Mouse (Mus musculus): ENCODE results near the gene Hist1h1a. TPM values are rescaled to one million over a fixed set of nuclear protein-coding genes. Genes with fewer than 3 reads are reported as not detected.
A peak's percentile ranks its signal among the peaks of the same experiment; 100 is the strongest.

Gene Hist1h1a
- polyA plus RNA-seq, 1 experiment from 2014 or later = 0.67 TPM

DNA sequence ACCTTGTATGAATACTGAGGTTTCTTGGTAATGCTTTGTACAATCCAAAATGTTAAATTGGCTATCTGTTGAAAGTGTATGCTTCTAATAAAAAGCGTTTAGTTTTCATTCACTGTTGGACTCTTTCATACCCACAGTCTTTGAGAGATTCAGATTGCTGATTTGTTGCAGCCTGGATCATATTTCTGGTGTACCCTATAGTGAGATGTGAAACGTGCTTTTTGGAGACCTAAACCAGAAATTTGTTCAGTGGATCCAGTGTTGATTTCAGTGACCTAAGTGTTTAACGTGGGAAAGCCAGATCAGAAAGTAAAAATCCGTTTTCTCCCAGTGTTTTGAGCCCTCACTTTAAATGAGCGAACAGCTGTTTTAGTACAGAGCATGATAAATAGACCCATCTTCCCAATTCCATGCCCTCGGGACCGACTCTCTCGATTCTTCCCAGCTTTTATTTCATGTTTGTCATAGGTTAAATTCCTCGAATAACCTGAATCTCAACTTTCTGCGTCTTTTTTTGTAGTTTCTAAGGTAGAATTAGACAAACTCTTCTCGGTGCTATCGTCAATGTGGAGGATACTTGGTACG lies 23.1 kb upstream of the Hist1h1a start:
- Histone ChIP-seq H3K27ac (ENCODE audit: low read depth, low read length) (peak overlapping the region; percentile 100), H3K9ac (ENCODE audit: low read depth, low read length) (peak overlapping the region; percentile 96), H3K4me2 (peak overlapping the region; percentile 95), H3K36me3 (ENCODE audit: control insufficient read depth, insufficient read depth, low read length) (no peaks in the 10 kb centered on the region), H3K27me3 (ENCODE audit: control insufficient read depth, insufficient read depth, low read length) (no peaks in the 10 kb centered on the region), H3K4me1 (ENCODE audit: control insufficient read depth, insufficient read depth, low read length) (peaks cover 4% of the 10 kb centered on the region; the same call in 1 of the 2 replicates), H3K4me3 (ENCODE audit: low read depth, low read length) (peak overlapping the region; percentile 69), H3K9me3 (replicated peaks; ENCODE audit: control insufficient read depth, low read length) (no peaks in the 10 kb centered on the region)
- ATAC-seq (replicated peaks; ENCODE audit: insufficient number of reproducible peaks, low FRiP score, low TSS enrichment) = no peak
- WGBS (ENCODE audit: insufficient replicate concordance) = 29% methylated on average over 13 of the region's 13 CpGs

- Histone ChIP-seq H3K4me2 (peak overlapping the region; percentile 95), H3K9me3 (replicated peaks; ENCODE audit: control insufficient read depth, low read length) (no peaks in the 10 kb centered on the region), H3K36me3 (ENCODE audit: control insufficient read depth, insufficient read depth, low read length) (no peaks in the 10 kb centered on the region), H3K4me1 (ENCODE audit: control insufficient read depth, insufficient read depth, low read length) (peaks cover 4% of the 10 kb centered on the region; the same call in 1 of the 2 replicates), H3K27ac (ENCODE audit: low read depth, low read length) (peak overlapping the region; percentile 100), H3K27me3 (ENCODE audit: control insufficient read depth, insufficient read depth, low read length) (no peaks in the 10 kb centered on the region), H3K4me3 (ENCODE audit: low read depth, low read length) (0 out of 2 replicates have a peak overlapping the region, but pooled peaks have one; percentile 69), H3K9ac (ENCODE audit: low read depth, low read length) (peak overlapping the region; percentile 96; the same call in 1 of the 2 replicates)
- no peak for ATAC-seq (replicated peaks; ENCODE audit: insufficient number of reproducible peaks, low FRiP score, low TSS enrichment)
- WGBS (ENCODE audit: insufficient replicate concordance) = 53% methylated on average over 5 of the region's 5 CpGs
Observed at GRCm38 (mm10) chr13:23740910-23741309, 22.6 kb upstream of the Hist1h1a start.

GRCm38 (mm10) chr13:23742007-23742406 lies 21.5 kb upstream of the Hist1h1a start:
- Histone ChIP-seq H3K27ac (ENCODE audit: low read depth, low read length) (no peak overlapping the region; the same call in 1 of the 2 replicates), H3K27me3 (ENCODE audit: control insufficient read depth, insufficient read depth, low read length) (no peaks in the 10 kb centered on the region), H3K4me1 (ENCODE audit: control insufficient read depth, insufficient read depth, low read length) (peaks cover 4% of the 10 kb centered on the region; the same call in 1 of the 2 replicates), H3K4me3 (ENCODE audit: low read depth, low read length) (no peak overlapping the region), H3K9ac (ENCODE audit: low read depth, low read length) (0 out of 2 replicates have a peak overlapping the region, but pooled peaks have one; percentile 18), H3K4me2 (0 out of 2 replicates have a peak overlapping the region, but pooled peaks have one; percentile 14), H3K36me3 (ENCODE audit: control insufficient read depth, insufficient read depth, low read length) (no peaks in the 10 kb centered on the region), H3K9me3 (replicated peaks; ENCODE audit: control insufficient read depth, low read length) (no peaks in the 10 kb centered on the region)
- ATAC-seq (replicated peaks; ENCODE audit: insufficient number of reproducible peaks, low FRiP score, low TSS enrichment) = no peak

DNA sequence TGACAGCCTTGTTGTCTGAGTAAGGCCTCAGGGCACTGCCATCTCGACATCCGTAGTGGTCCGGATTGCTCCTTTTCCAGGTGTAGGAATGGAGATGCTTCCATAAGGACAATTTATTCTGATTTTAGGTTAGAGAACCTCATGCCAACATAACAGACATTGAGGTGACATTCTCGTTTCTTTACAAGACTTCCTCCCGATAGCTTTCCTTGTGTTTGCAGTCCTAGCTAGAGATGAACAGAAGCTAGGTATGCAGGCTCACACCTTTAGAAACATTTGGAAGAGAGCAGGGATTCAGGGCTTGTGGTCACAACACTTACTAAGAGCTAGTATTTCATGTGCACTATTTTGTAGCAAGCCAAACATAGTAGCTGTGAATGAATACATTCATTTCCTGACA lies 20.3 kb upstream of the Hist1h1a start:
- H3K4me3 ChIP-seq (ENCODE audit: low read depth, low read length) = no peak overlapping the region
- 0 out of 2 replicates have a peak overlapping the region, but pooled peaks have one; percentile 22 for H3K27ac ChIP-seq (ENCODE audit: low read depth, low read length)
- no peak overlapping the region for H3K9ac ChIP-seq (ENCODE audit: low read depth, low read length)
- peaks cover 9% of the 10 kb centered on the region for H3K4me1 ChIP-seq (ENCODE audit: control insufficient read depth, insufficient read depth, low read length)
- H3K27me3 ChIP-seq (ENCODE audit: control insufficient read depth, insufficient read depth, low read length) = no peaks in the 10 kb centered on the region
- WGBS (ENCODE audit: insufficient replicate concordance) = 80% methylated on average over 5 of the region's 5 CpGs
- H3K36me3 ChIP-seq (ENCODE audit: control insufficient read depth, insufficient read depth, low read length) = no peaks in the 10 kb centered on the region
- no peaks in the 10 kb centered on the region for H3K9me3 ChIP-seq (replicated peaks; ENCODE audit: control insufficient read depth, low read length)
- H3K4me2 ChIP-seq = peak overlapping the region; percentile 10
- ATAC-seq (replicated peaks; ENCODE audit: insufficient number of reproducible peaks, low FRiP score, low TSS enrichment) = no peak

- Histone ChIP-seq H3K27ac (ENCODE audit: low read depth, low read length) (peak overlapping the region; percentile 100; the same call in 1 of the 2 replicates), H3K4me2 (peak overlapping the region; percentile 71), H3K36me3 (ENCODE audit: control insufficient read depth, insufficient read depth, low read length) (no peaks in the 10 kb centered on the region), H3K9ac (ENCODE audit: low read depth, low read length) (peak overlapping the region; percentile 59), H3K9me3 (replicated peaks; ENCODE audit: control insufficient read depth, low read length) (no peaks in the 10 kb centered on the region), H3K4me1 (ENCODE audit: control insufficient read depth, insufficient read depth, low read length) (peaks cover 9% of the 10 kb centered on the region), H3K27me3 (ENCODE audit: control insufficient read depth, insufficient read depth, low read length) (no peaks in the 10 kb centered on the region), H3K4me3 (ENCODE audit: low read depth, low read length) (no peak overlapping the region)
- WGBS (ENCODE audit: insufficient replicate concordance) = 50% methylated on average over 4 of the region's 4 CpGs
- no peak for ATAC-seq (replicated peaks; ENCODE audit: insufficient number of reproducible peaks, low FRiP score, low TSS enrichment)
Observed at GRCm38 (mm10) chr13:23743963-23744362, 19.5 kb upstream of the Hist1h1a start.

DNA sequence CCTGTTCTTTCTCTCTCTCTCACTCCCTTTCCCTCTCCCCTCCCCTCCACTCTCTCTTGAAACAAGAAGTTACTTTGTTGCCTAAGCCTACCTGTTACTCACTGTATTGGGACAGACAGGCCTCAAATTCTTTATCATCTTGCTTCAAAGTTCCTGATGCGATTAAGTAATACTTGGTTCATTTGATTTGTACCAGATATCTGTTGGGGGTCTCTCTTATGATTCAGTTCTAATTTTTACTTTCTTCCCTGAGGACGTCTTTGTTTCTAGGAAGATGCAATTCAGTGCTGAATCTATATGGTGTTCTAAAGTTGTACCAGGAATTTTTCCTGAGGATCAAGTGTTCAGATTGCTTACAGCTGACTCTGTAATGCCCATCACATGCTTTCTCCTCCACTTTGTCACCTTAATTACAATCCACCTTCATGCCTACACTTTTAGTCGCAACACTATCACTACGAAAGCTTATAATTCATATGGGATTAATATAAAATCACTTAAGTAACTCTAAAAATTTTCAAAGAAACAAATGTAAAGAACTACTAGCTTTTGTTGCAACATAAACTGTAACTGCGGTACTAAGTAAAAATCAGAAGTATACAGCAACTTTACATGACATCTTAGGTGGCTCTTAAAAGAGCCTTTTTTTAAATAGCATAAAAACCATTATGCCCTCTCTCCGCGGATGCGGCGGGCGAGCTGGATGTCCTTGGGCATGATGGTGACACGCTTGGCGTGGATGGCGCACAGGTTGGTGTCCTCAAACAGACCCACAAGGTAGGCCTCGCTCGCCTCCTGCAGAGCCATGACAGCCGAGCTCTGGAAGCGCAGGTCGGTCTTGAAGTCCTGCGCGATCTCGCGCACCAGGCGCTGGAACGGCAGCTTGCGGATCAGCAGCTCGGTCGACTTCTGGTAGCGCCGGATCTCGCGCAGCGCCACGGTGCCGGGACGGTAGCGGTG lies 18.8 kb upstream of the Hist1h1a start:
- 2% methylated on average over 15 of the region's 36 CpGs for WGBS (ENCODE audit: insufficient replicate concordance)

GRCm38 (mm10) chr13:23745381-23746161 lies 17.9 kb upstream of the Hist1h1a start, which contains the start of gene Hist1h3c:
Gene Hist1h3c (minus strand): TSS chr13:23745602.
- 1% methylated on average over 24 of the region's 28 CpGs for WGBS (ENCODE audit: insufficient replicate concordance)
- H3K27ac ChIP-seq (ENCODE audit: low read depth, low read length) = peak within 1 kb of the TSS; percentile 100
- peak within 1 kb of the TSS; percentile 37 for H3K4me3 ChIP-seq (ENCODE audit: low read depth, low read length)
- peaks cover 9% of the 10 kb centered on the region for H3K4me1 ChIP-seq (ENCODE audit: control insufficient read depth, insufficient read depth, low read length)
- peak within 1 kb of the TSS; percentile 80 for H3K9ac ChIP-seq (ENCODE audit: low read depth, low read length)
- no peaks in the 10 kb centered on the region for H3K36me3 ChIP-seq (ENCODE audit: control insufficient read depth, insufficient read depth, low read length)
- H3K27me3 ChIP-seq (ENCODE audit: control insufficient read depth, insufficient read depth, low read length) = no peaks in the 10 kb centered on the region
- ATAC-seq (replicated peaks; ENCODE audit: insufficient number of reproducible peaks, low FRiP score, low TSS enrichment) = peak; percentile 61
- peak within 1 kb of the TSS; percentile 71 for H3K4me2 ChIP-seq
- H3K9me3 ChIP-seq (replicated peaks; ENCODE audit: control insufficient read depth, low read length) = no peaks in the 10 kb centered on the region

More for the DNA sequence above, 18.8 kb upstream of the Hist1h1a start:
- Histone ChIP-seq H3K27ac (ENCODE audit: low read depth, low read length) (peak overlapping the region; percentile 100), H3K4me1 (ENCODE audit: control insufficient read depth, insufficient read depth, low read length) (peaks cover 9% of the 10 kb centered on the region), H3K9ac (ENCODE audit: low read depth, low read length) (peak overlapping the region; percentile 59), H3K4me2 (peak overlapping the region; percentile 71), H3K9me3 (replicated peaks; ENCODE audit: control insufficient read depth, low read length) (no peaks in the 10 kb centered on the region), H3K36me3 (ENCODE audit: control insufficient read depth, insufficient read depth, low read length) (no peaks in the 10 kb centered on the region), H3K4me3 (ENCODE audit: low read depth, low read length) (peak overlapping the region; percentile 37), H3K27me3 (ENCODE audit: control insufficient read depth, insufficient read depth, low read length) (no peaks in the 10 kb centered on the region)
- 0 out of 2 replicates have a peak, but pooled peaks have one; percentile 2 for ATAC-seq (replicated peaks; ENCODE audit: insufficient number of reproducible peaks, low FRiP score, low TSS enrichment)
